Mouse (Mus musculus) thymus, postnatal 14 days (tissue): ENCODE data around the gene Spem2.

Experiments used
- DNase-seq: peaks from one replicate; pipeline ENCODE4 v3.0.0; 2021

The Spem2 gene

DNA sequence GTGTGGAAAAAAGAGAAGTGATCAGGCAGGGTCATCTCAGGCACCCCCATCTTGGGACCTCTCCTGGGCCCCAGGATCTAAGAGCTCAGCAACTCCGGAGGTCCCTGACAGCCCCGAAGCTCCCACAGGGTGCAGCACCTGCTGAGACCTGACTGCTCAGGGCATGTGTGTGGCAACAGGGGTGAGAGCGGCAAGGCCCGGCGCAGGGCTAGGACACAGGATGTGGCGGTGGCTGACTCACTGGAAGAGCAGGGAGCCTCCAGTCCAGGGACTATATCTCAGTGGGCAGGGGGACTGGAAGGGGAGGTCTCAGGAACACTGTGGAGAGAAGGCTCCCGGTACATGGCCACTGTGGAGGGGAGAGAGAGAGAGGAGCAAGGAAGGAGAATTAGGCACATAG lies 20.3 kb downstream of the Spem2 start:
- no peak for DNase-seq

- no peak for DNase-seq
Measured at GRCm38 (mm10) chr11:69795983-69796435, 22.3 kb downstream of the Spem2 start.

- DNase-seq, result peak; percentile 94
Measured at GRCm38 (mm10) chr11:69795168-69795982, 22.9 kb downstream of the Spem2 start, which contains the start of gene Chrnb1. TSS of gene Chrnb1 (minus strand) at chr11:69795943.

GRCm38 (mm10) chr11:69793429-69793828 lies 24.8 kb downstream of the Spem2 start:
- DNase-seq, result no peak

DNA sequence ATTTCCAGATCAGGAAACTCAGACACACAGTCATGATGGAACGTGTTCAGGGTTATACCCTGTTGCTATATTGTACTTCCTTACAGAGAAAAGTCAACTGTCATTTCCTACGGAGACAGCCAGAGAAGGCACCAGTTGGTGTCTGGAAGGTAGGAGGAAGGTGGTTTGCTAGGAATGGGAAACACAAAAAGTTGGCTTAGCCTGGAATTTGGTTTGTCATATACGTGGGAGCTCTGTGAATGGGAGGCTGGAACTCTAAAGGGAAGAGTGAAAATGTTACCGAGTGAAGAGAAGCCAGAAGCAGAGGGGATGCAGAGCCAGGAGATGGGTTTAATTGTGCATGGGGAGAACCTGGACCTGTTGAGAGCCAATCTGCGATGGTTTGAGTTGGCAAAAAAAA lies 26.8 kb downstream of the Spem2 start:
- DNase-seq, result no peak

- DNase-seq, result no peak
Measured at GRCm38 (mm10) chr11:69789431-69789830, 28.8 kb downstream of the Spem2 start.

GRCm38 (mm10) chr11:69787306-69787705 lies 31.0 kb downstream of the Spem2 start:
- DNase-seq, result no peak

- no peak for DNase-seq
Measured at GRCm38 (mm10) chr11:69784793-69785272, 33.4 kb downstream of the Spem2 start.

- no peak for DNase-seq
Measured at GRCm38 (mm10) chr11:69781828-69782227, 36.4 kb downstream of the Spem2 start.

DNA sequence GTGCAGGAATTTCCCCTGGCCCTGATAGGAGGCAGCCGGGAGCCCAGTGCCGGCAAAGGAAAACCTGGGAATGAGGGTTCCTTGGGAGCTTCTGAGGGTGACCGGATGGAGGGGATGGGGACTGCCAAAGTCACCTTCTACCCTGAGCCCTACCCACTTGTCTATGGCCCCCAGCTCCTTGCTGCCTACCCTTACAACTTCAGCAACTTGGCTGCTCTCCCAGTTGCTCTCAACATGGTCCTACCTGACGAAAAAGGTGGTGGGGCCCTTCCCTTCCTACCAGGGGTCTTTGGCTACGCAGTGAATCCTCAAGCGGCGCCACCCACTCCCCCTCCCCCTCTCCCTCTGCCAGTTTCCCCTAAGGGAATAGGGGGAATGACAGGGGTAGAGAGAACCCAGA lies 39.3 kb downstream of the Spem2 start:
- DNase-seq, result no peak

- DNase-seq, result no peak
Measured at GRCm38 (mm10) chr11:69778258-69778982, 39.8 kb downstream of the Spem2 start.

DNA sequence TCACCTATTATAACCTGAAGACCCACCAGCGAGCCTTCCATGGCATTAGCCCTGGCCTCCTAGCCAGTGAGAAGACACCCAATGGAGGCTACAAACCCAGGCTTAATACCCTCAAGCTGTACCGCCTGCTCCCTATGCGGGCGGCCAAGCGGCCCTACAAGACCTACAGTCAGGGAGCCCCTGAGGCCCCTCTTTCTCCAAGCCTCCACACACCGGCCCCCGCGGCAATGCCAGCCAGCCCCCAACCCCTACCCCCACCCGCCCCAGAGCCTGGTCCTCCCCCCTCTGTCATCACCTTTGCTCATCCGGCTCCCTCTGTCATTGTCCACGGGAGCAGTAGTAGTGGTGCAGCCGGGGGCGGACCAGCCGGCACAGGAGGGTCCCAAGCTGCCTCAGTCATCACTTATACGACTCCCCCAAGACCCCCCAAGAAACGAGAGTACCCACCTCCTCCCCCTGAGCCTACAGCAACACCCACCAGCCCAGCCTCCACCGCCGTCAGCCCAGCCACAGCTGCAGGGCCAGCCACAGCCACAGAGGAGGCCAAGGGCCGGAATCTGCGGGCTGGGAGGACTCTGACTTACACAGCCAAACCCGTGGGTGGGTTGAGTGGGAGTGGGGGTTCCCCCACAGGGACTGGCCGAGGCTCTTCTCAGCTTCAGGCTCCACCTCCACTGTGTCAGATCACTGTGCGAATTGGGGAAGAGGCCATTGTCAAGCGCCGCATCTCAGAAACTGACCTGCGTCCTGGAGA lies 40.6 kb downstream of the Spem2 start:
- DNase-seq, result no peak

GRCm38 (mm10) chr11:69776488-69776887 lies 41.8 kb downstream of the Spem2 start:
- no peak for DNase-seq

DNA sequence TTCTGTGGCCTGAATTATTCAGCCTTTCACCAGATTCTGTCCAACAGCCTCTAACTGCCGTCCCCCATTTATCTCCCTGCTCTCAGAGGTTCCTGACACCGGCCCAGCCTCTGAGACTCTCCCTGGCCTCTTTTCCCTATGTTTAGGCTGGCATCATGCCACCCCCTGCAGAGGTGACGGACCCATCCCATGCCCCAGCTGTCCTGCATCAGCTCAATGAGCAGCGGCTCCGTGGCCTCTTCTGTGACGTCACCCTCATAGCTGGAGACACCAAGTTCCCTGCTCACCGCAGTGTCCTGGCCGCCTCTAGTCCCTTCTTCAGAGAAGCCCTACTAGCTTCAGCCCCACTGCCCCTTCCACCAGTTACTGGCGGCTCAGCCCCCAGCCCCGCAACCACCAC lies 42.5 kb downstream of the Spem2 start:
- DNase-seq, result no peak

DNA sequence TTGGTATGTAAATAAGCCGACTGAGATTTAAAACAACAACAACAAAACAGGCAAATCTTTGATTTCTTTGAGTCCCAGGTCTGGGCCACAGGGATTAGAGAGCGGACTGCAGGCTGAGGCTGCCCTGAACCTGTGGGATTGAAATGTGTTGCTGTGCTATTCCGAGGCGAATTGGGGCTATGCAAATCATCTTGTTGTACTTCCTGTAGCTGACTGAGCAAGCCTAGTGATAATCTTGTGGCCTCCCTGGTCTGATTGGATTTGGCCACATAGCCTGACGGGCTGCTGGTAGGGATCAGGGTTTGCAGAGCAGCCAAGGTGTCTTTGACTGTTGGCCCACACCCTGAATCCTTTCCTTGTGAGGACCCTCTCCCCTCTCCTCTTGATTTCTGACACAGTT lies 43.3 kb downstream of the Spem2 start:
- DNase-seq, result no peak

DNA sequence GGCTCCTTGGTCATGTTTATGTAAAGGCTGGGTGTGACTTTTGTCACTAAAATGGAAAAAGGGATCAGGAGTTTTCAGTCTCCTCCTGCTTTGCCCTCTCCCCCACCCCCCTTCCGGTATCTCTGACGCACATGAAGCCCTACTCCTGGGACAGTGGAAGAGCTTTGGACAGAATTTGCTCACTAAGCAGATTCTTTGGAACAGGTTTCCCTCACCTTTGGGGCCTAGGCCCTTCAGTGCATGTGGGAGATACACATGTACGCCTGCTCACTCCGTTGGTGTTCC lies 50.7 kb downstream of the Spem2 start:
- no peak for DNase-seq

DNA sequence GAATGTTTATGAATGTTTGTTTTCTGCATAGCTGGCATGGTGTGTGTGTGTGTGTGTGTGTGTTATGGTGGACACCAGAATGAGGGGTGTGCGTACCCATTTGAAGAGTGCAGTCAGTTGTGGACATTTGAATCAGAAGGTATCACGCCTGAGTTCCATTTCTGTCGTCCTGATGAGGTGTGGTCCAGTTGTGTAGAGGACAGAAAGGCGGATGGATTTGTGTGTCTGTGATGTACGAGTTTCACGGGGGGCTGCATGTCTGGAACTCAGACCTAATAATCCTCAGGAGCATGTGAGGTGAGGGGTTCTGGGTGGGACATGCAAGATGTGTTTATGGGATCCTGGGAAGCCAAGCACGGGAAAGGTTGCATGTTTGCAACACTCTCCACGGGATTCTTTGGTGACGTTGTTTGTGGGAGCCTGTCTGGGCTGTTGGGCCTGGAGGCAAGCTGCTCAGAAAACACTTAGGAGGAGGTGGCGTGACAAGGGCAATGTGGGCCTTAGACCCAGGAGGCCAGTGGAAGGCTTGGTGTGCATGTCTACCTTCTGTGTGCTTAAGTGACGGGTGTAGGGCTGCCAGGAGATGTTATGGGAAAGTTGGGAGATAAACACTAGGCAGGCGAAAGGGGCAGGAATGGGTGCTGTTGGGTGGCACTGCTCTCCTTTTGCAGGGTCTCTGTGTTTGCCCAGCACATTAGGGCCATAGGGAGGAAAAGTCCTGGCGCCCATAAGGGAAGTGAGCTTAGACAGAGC lies 51.2 kb downstream of the Spem2 start:
- no peak for DNase-seq
